Mouse (Mus musculus) liver, adult 2 months (tissue): ENCODE data around the gene Olfr1368. TPM values are rescaled to one million over a fixed set of nuclear protein-coding genes. Genes with fewer than 3 reads are reported as not detected.

ENCODE experiments used
- DNase-seq: peaks from one replicate; pipeline ENCODE4 v3.0.0-alpha.2; 2011; ENCODE audit warnings: low read depth, low spot score; ENCODE audit errors: extremely low read depth
- H3K27ac ChIP-seq: fragments of 200-500 bp; replicated peaks from 2 replicates; pipeline ENCODE4 v1.5.1; 2012; ENCODE audit warnings: low read depth, mild to moderate bottlenecking, control low read depth, inconsistent platforms, low read length; ENCODE audit not compliant: insufficient read depth
- H3K27me3 ChIP-seq: fragments of 200-500 bp; 2 replicates; pipeline ENCODE4 v1.6.1; 2012; ENCODE audit warnings: mild to moderate bottlenecking, moderate library complexity, low read length, inconsistent platforms; ENCODE audit not compliant: control insufficient read depth, insufficient read depth
- H3K36me3 ChIP-seq: fragments of 200-500 bp; 2 replicates; pipeline ENCODE4 v1.6.1; 2012; ENCODE audit warnings: low read length, inconsistent platforms; ENCODE audit not compliant: control insufficient read depth, insufficient read depth
- H3K4me1 ChIP-seq: fragments of 200-500 bp; 2 replicates; pipeline ENCODE4 v1.6.1; 2011; ENCODE audit warnings: low read length; ENCODE audit not compliant: control insufficient read depth, insufficient read depth
- H3K4me3 ChIP-seq: fragments of 200-500 bp; 2 replicates; pipeline ENCODE4 v1.5.1; 2011; ENCODE audit warnings: low read depth, mild to moderate bottlenecking, control low read depth, low read length, moderate library complexity; ENCODE audit not compliant: insufficient read depth
- H3K79me2 ChIP-seq: fragments of 200-500 bp; 2 replicates; pipeline ENCODE4 v1.6.1; 2012; ENCODE audit warnings: inconsistent platforms, mild to moderate bottlenecking, low read length, moderate library complexity; ENCODE audit not compliant: control insufficient read depth, insufficient read depth
- H3K9ac ChIP-seq: fragments of 200-500 bp; 2 replicates; pipeline ENCODE4 v1.6.1; 2012; ENCODE audit warnings: low read depth, mild to moderate bottlenecking, control low read depth, inconsistent platforms, low read length
- CTCF ChIP-seq: fragments of 200-500 bp; IDR thresholded peaks from 2 replicates; pipeline ENCODE4 v1.5.1; 2011; ENCODE audit warnings: low read depth, low read length, control low read depth
- POLR2A ChIP-seq: fragments of 200-500 bp; IDR thresholded peaks from 2 replicates; pipeline ENCODE4 v1.6.1; 2011; ENCODE audit warnings: low read length, control low read depth; ENCODE audit not compliant: insufficient read depth; ENCODE audit errors: extremely low read depth
- WGBS: fragments of 180-500 bp; shearing (Covaris S2); methylation state at CpG from one replicate; pipeline ENCODE4 v1.1.7; 2018; 5-methylcytosine and 5-hydroxymethylcytosine counted together
- polyA plus RNA-seq: library from polyadenylated mRNA; depleted of rRNA; stranded (reverse); fragments of >200 nt; gene quantifications from 2 replicates; pipeline ENCODE4 v1.2.3, GENCODE M21; 2012
- total RNA-seq: library from RNA; depleted of rRNA; stranded (reverse); fragments of >200 nt; gene quantifications from 2 replicates; pipeline ENCODE4 v1.2.3, GENCODE M21; 2014

Gene Olfr1368
- total and polyA plus RNA-seq, 2 experiments = not detected

DNA sequence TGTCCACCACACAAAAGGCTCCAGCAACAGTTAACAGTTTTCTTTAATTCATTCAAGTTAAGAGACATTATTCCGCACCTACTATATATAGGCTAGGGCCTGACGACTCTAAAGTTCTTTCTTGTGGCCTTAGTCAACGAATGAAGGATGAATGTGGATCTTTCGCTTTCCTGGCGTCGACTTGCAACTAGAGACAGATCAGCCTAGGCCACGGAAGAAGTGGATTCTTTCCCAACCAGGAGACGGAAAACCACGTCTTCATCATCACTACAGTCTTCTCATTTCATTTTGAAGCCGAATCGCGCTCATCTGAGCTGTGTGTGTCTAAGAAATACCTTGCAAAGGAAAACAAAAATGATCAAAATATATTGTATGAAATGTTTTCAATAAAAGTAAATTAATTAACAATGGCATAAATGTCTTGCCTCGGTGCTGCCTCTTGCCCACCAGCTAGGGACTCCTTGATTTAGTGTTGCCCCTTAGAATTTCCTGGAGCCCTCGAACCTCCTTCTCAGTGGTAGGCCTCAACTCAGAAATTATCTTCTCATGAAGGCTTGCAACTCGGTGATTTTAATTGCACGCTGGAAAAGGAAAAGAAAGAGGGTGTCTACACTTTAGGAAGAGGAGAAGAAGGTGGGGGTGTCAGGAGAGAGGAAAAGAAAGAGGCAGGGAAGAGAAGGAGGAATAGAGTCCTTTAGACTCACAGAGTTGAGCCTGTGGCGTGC lies 24.9 kb upstream of the Olfr1368 start:
- no peaks in the 10 kb centered on the region for H3K79me2 ChIP-seq
- 76% methylated on average over 17 of the region's 17 CpGs for WGBS
- H3K4me3 ChIP-seq = no peak overlapping the region
- H3K9ac ChIP-seq = no peak overlapping the region
- no peak overlapping the region for H3K27ac ChIP-seq
- DNase-seq = no peak
- no peaks in the 10 kb centered on the region for H3K27me3 ChIP-seq
- peaks cover 2% of the 10 kb centered on the region; the same call in 1 of the 2 replicates for H3K4me1 ChIP-seq
- H3K36me3 ChIP-seq = no peaks in the 10 kb centered on the region
- TF ChIP-seq POLR2A (no peak), CTCF (no peak)

DNA sequence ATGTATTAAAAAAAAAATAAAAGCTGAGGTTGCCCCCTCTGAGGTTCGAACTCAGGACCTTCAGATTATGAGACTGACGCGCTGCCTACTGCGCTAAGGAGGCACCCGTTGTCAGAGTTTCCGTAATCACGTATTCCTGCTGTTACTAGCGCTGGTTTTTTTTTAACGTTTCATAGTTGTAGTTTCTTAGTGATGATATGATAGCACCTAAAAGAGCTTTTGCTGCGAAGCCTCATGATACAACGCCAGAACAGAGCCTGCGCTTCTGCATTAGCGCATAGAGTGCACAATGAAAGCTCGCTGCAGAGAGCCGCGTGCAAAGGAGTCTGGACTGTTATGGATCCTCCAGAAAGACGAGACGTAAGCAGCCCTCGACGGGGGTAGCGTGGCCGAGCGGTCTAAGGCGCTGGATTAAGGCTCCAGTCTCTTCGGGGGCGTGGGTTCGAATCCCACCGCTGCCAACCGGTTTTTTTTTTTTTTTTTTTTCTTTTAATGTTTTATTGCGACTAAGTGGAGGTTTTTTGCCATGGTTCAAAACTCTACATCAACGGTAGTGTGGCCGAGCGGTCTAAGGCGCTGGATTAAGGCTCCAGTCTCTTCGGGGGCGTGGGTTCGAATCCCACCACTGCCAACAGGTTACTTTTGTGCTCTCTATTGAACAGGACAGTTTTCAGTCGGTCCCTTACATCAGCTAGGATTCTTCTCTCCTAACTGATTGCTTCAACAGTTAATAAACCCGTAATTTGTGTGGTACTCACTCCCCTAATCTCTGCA lies 24.2 kb upstream of the Olfr1368 start:
- no peaks in the 10 kb centered on the region for H3K27me3 ChIP-seq
- H3K36me3 ChIP-seq = no peaks in the 10 kb centered on the region
- H3K4me3 ChIP-seq = peak overlapping the region; percentile 51
- peaks cover 2% of the 10 kb centered on the region; the same call in 1 of the 2 replicates for H3K4me1 ChIP-seq
- peak; percentile 79 for DNase-seq
- H3K27ac ChIP-seq = no peak overlapping the region
- WGBS = 1% methylated on average over 39 of the region's 39 CpGs
- TF ChIP-seq POLR2A = no peak
- no peak for TF ChIP-seq CTCF
- H3K9ac ChIP-seq = no peak overlapping the region
- H3K79me2 ChIP-seq = no peaks in the 10 kb centered on the region

DNA sequence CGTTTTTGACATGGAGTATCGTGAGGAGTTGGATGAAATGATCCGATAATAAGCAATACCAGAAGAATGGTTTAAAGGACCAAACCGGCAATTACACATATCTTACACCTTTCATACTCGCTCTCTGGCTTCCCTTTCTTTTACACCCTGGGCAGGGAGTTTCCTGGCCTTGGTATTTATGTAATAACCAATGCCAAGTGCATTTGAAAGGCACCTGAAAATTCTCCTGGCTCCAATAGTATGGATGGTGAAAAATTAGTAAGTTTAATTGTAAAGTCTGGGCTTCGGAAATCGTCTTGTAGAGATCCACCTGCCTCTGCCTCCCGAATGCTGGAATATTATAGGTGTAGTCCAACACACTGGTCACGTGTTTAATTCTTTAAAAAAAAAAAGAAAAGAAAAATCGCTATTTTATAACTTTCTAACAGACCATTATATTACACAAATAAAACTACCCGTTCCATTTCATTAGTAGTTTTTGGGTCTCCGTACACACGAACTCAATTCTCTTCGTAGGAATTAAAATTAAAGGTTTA lies 23.5 kb upstream of the Olfr1368 start:
- H3K27me3 ChIP-seq = no peaks in the 10 kb centered on the region
- no peak overlapping the region for H3K27ac ChIP-seq
- no peak for TF ChIP-seq POLR2A
- no peak for TF ChIP-seq CTCF
- under 1% methylated on average over 14 of the region's 14 CpGs for WGBS
- no peaks in the 10 kb centered on the region for H3K36me3 ChIP-seq
- peaks cover 2% of the 10 kb centered on the region; the same call in 1 of the 2 replicates for H3K4me1 ChIP-seq
- DNase-seq = no peak
- H3K9ac ChIP-seq = no peak overlapping the region
- H3K4me3 ChIP-seq = peak overlapping the region; percentile 39
- H3K79me2 ChIP-seq = no peaks in the 10 kb centered on the region

DNA sequence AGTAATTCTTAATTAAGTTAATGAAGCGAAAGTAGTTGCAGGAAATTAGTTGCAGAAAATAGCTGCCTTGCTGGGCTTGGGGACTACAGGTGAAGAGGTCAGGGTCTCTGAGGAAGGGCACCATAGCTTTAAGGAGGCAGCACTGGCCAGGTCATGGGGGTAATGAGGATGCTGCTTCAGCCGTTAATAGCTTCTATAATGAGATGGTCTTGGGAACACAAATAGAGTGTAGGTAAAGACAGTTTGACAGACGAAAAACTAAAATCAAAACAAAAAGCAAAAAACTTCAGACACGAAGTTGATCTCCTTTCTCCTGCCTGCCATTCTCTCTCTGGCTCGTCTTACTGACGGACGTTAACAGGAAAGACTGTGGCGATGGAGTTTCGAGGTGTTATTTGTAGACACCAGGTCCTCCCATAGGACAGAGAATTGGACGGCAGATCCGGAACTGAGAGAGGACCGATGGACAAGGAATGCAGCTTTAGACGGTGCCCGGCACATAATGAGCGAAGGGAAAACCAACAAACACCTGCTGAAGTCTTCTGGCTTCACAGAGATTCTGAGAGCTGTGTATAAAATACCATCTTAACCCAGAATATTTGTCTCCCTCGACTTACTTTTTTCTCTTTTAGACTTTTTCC lies 22.8 kb upstream of the Olfr1368 start:
- Histone ChIP-seq H3K27ac (no peak overlapping the region), H3K4me1 (peaks cover 2% of the 10 kb centered on the region; the same call in 1 of the 2 replicates), H3K4me3 (peak overlapping the region; percentile 39), H3K27me3 (no peaks in the 10 kb centered on the region), H3K79me2 (no peaks in the 10 kb centered on the region), H3K36me3 (no peaks in the 10 kb centered on the region), H3K9ac (peak overlapping the region; percentile 38)
- DNase-seq = peak; percentile 73
- under 1% methylated on average over 16 of the region's 16 CpGs for WGBS
- TF ChIP-seq CTCF = no peak
- TF ChIP-seq POLR2A = no peak

DNA sequence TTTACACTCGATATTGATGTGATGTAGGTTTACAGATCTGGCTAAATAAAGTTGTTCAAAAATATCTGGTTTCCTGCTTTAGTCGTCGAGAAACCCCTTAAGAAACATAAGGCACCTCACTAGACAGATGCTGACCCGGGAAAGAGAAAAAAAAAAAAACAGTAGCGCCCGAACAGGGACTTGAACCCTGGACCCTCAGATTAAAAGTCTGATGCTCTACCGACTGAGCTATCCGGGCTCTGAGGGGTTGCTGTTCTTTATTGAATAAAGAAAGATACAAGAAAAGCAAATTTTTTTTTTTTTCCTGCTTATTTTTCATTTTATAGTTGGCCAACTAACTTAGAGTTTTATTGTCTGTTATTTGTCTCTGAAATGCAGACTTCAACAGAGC lies 22.2 kb upstream of the Olfr1368 start:
- Histone ChIP-seq H3K27me3 (no peaks in the 10 kb centered on the region), H3K36me3 (no peaks in the 10 kb centered on the region), H3K9ac (no peak overlapping the region), H3K4me3 (peak overlapping the region; percentile 36; the same call in 1 of the 2 replicates), H3K4me1 (peaks cover 2% of the 10 kb centered on the region; the same call in 1 of the 2 replicates), H3K79me2 (no peaks in the 10 kb centered on the region), H3K27ac (no peak overlapping the region)
- TF ChIP-seq CTCF (no peak), POLR2A (no peak)
- DNase-seq = no peak
- WGBS = under 1% methylated on average over 8 of the region's 8 CpGs
